Mouse (Mus musculus): Measurements from ENCODE around the gene Sh2d3c.

GRCm38 (mm10) chr2:32703046-32703445, 17.8 kb upstream of the Sh2d3c start:
- no peak for TF ChIP-seq CTCF (IDR thresholded peaks at IDR 0.05; ENCODE audit: insufficient read depth, low read length)
- no peak for TF ChIP-seq POLR2A (IDR thresholded peaks at IDR 0.05; ENCODE audit: borderline replicate concordance, extremely low read depth, low read depth, low read length)

All from lung, adult 2 months (tissue).